Mouse (Mus musculus) right cerebral cortex, postnatal 10 days (tissue): ENCODE data around the gene Wnt4.
A peak's percentile ranks its signal among the peaks of the same experiment; 100 is the strongest.

Experiments
- DNase-seq, 2 experiments: peaks; one replicate each; pipeline ENCODE4 v3.0.0; 2021; ENCODE audit warnings: low spot score in 2 of 2

Wnt4 gene

GRCm38 (mm10) chr4:137277166-137277513, at the start of gene Wnt4:
TSS of gene Wnt4 (plus strand) at chr4:137277489.
- DNase-seq: peak; percentile 55 to 58

GRCm38 (mm10) chr4:137228566-137229115, 48.6 kb upstream of the Wnt4 start:
- DNase-seq: no peak

- DNase-seq: peak in 1 of 2 experiments; percentile 49
These were observed 45.5 kb upstream of the Wnt4 start for GRCm38 (mm10) chr4:137231494-137232470.

DNA sequence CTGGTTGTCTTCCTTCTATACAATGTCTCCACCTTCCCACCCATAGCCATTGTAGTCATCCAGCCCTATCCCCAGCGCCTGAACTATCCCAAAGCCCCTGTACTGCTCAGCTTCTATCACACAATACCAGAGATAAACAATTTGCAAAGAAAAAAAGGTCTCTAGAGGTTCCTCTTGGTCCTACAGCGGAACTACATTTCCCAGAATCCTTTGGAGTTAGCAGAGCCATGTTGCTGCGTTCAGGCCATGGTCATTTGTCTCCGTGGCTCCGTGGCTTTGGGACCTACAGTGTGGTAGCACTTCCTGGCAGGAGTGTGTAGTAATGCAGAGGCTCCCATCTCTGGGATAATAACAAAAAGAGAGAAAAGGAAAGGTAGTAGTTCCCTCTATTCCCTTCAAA, 43.7 kb upstream of the Wnt4 start:
- DNase-seq: no peak

DNA sequence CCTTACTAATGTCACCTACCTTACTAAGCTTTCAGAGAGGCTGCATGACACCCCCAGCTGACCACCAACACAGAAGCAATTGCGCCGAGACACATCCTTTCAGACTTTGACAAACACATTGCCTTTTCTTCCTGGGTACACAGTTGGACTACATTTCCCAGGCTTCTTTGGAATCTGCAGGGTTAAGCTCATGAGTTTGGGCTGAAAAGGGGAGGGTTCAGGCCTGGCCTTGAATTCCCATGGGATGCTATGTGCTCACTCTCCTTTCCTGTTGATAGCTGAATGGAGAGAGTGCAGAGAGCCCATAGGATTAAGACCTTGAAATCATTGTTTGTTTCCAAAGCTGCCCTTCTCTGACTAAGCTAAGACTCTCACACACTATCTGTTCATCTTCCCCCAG, 42.8 kb upstream of the Wnt4 start:
- no peak for DNase-seq

GRCm38 (mm10) chr4:137235368-137235767, 41.9 kb upstream of the Wnt4 start:
- no peak for DNase-seq

GRCm38 (mm10) chr4:137244883-137245282, 32.4 kb upstream of the Wnt4 start:
- no peak for DNase-seq

GRCm38 (mm10) chr4:137250333-137250732, 27.0 kb upstream of the Wnt4 start:
- DNase-seq: no peak

GRCm38 (mm10) chr4:137250849-137251248, 26.4 kb upstream of the Wnt4 start:
- DNase-seq: peak in 1 of 2 experiments; percentile 59

DNA sequence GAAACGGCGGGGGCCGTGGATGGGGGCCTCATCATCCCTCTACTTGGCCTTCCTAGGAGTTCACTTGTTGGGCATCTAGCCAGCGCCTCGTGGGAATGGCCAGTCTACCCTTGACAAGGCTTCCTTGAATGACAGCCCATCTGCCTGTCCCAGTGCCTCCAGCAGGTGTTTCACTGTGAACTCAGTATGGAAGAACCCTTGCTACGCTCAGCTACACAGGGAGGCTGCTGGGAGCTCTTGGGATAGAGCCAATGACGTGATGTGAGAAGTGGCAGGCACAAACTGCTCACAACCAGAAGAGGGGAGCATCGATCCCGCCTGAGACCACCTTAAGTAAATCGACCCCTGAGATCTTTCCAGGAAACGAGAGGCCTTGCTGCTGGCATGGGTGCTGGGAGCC, 23.7 kb upstream of the Wnt4 start:
- DNase-seq: no peak

GRCm38 (mm10) chr4:137254206-137254976, 22.9 kb upstream of the Wnt4 start:
- DNase-seq: no peak

- no peak for DNase-seq
These were observed 21.7 kb upstream of the Wnt4 start for GRCm38 (mm10) chr4:137255568-137255967.

GRCm38 (mm10) chr4:137261826-137262225, 15.5 kb upstream of the Wnt4 start:
- DNase-seq: no peak

DNA sequence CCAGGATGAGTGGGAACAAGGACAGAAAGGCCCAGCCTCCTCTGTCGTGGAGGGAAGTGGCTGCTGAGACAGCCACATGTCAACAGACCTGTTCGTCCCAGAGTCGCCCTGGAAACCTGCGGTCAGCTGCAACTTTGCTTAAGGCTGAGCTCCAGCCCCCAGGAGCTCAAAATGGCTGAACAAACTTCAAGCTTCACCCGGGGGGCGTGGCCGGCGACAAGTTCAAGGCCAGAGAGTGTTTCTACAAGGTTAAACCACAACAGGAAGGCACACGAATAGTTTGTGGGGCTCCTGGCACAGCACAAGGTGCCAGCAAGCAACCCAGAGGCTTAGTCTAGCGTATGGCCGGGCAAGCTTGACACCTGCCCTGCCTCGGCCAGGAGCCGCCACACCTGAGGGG, 13.2 kb upstream of the Wnt4 start:
- DNase-seq: no peak

DNA sequence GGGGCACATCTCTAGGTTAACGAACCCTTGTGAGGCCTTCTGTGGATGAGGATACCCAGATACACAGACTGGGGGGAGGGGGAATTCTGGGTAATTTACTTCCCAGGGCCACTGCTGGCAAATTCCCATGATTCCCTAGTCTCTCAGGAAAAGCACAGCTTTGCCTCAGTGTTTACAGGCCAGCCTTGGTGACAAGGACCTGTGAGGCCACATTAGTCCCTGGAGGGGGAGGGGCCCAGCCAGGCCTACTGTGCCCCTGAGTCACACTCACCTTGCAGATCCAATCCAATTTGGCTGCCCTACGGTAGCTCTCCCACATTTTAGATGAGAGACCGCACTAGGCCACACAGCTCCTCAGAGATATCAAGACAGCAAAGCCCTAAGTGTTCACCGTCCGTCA, 12.2 kb upstream of the Wnt4 start:
- no peak for DNase-seq

DNA sequence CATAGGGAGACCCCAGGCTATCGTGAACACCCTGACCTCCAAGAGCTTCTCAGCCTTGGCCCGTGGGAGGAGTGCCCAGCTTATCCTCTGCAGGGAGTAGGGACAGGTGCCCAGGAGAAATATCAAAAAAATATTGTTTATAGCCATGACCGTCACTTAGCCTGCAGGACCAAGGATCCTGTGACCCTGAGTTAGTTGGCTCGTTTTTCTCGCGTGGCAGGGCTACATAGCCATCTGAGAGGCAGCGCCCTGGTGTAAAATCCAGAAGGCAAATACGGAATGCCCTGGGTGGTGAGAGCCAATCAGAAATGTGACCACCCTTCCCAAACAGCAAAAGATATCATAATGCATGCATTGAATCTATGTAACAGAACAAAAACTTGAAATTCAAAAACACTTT, 8.7 kb upstream of the Wnt4 start:
- DNase-seq: no peak

DNA sequence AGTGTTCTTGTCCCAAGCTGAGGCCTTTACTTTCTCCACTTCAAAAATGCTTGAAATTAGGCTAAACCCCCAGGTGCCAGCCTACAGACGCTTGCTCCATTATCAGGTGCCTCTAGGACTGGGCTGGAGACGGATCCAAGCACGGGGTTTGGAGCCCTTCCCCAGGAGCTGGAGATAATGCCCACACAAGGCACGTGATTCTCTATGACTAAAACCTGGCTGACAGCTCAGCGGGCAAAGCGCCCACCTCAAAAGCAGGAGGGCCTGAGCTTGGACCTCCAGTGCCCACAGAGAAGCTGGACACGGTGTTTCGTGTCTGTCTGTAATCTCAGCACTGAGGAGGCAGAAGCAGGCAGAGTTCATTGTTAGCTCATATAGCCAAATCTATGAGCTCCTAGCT, 5.4 kb upstream of the Wnt4 start:
- no peak for DNase-seq

- DNase-seq: no peak
These were observed 3.0 kb upstream of the Wnt4 start for GRCm38 (mm10) chr4:137274304-137274703.

DNA sequence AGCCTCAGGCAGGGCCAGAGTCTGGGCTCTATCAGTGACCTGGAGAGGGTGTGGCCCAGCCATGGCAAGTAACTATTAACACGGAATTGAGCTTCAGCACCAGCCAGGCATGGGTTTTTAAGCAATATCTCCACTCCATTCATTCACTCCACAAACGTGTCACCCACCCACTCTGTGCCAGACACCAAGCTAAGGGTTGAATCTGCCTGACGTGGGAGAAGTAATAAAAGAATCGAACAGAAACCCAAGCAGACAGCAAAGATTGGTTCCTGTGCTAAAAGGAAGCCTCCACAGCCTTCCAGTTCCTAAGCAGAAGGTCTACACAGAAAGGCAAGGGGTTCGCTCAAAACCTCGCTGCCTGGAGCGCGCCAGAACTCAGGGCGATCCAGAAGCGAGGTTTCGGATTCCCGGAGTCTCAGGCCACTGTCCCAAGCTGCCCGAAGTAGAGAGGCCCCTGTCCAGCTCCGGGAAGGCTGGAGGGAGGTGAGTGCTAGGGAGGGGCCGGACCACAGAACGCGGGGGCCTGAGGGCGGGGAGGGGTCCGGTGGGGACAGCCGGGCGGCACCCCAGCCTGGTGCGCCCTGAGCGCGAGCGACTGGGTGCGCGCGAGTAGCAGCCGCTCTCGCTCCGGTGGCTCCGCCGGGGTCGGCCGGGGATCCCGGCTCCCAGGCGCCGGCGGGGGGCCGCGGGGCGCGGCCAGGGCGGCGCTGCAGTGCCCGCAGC, 685 bp upstream of the Wnt4 start:
- DNase-seq: no peak

DNA sequence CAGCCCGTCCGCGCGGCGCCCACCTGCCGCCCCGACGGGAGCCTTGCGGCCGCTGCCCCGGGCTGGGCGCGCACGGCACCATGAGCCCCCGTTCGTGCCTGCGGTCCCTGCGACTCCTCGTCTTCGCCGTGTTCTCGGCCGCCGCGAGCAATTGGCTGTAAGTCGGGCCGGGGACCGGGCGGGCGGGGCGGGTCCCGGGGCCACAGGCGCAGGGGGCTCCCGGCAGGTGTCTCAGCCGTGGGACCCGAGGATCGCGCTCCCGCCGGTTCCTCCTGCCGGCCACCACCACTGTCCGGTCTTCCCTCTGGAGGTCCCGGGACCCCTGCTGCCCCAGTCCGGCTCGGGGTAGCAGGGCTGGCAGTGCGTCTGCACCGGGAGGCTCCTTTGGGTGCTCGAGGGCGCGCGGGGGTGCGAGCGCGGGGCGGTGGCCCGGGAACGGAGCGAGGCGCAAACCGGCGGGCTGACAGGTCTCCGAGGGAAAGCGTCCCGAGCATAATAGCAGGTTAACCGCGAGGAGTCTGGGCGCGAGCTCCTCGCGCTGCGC, 383 bp downstream of the Wnt4 start:
- DNase-seq: no peak
